Mouse (Mus musculus) intestine, postnatal 0 days (tissue): ENCODE measurements around the gene Pcdh7. TPM values are rescaled to one million over a fixed set of nuclear protein-coding genes. Genes with fewer than 3 reads are reported as not detected.

Experiments
- ATAC-seq: fragments of 200-750 bp; cut with Nextera tagmentation; 2 replicates; pipeline ENCODE4 v1.8.0; 2017; ENCODE audit warnings: mild to moderate bottlenecking, moderate TSS enrichment, moderate library complexity
- H3K27ac ChIP-seq: fragments of 300-500 bp; sonication (generic); 2 replicates; pipeline ENCODE4 v1.5.1; 2014; ENCODE audit warnings: mild to moderate bottlenecking, low read depth, low read length, moderate library complexity
- H3K27me3 ChIP-seq: fragments of 300-500 bp; sonication (generic); replicated peaks from 2 replicates; pipeline ENCODE4 v1.6.1; 2014; ENCODE audit warnings: low read length, mixed read lengths; ENCODE audit not compliant: control insufficient read depth, insufficient read depth
- H3K36me3 ChIP-seq: fragments of 300-500 bp; sonication (generic); 2 replicates; pipeline ENCODE4 v1.6.1; 2014; ENCODE audit warnings: mild to moderate bottlenecking, moderate library complexity; ENCODE audit not compliant: control insufficient read depth, insufficient read depth
- H3K4me1 ChIP-seq: fragments of 300-500 bp; sonication (generic); replicated peaks from 2 replicates; pipeline ENCODE4 v1.6.1; 2014; ENCODE audit warnings: antibody characterized with exemption, low read length, mixed read lengths; ENCODE audit not compliant: control insufficient read depth, insufficient read depth
- H3K4me2 ChIP-seq: fragments of 300-500 bp; sonication (generic); replicated peaks from 2 replicates; pipeline ENCODE4 v1.6.1; 2014; ENCODE audit warnings: low read depth, mild to moderate bottlenecking, moderate library complexity
- H3K4me3 ChIP-seq: fragments of 300-500 bp; sonication (generic); 2 replicates; pipeline ENCODE4 v1.5.1; 2014; ENCODE audit warnings: low read depth, low read length
- H3K9ac ChIP-seq: fragments of 300-500 bp; sonication (generic); 2 replicates; pipeline ENCODE4 v1.6.1; 2014; ENCODE audit warnings: mild to moderate bottlenecking, low read depth, low read length
- H3K9me3 ChIP-seq: fragments of 300-500 bp; sonication (generic); 2 replicates; pipeline ENCODE4 v1.6.1; 2016; ENCODE audit warnings: mixed run types; ENCODE audit not compliant: control insufficient read depth
- CTCF ChIP-seq: sonication (generic); IDR thresholded peaks from 2 replicates; pipeline ENCODE4 v1.5.1; 2016; ENCODE audit warnings: low read depth, mild to moderate bottlenecking, control low read depth, antibody characterized with exemption, moderate library complexity
- WGBS: fragments of 180-500 bp; shearing (Covaris S2); extraction: QIAGEN DNeasy Blood & Tissue Kit; methylation state at CpG from one replicate; pipeline ENCODE4 v1.1.7; 2014; 5-methylcytosine and 5-hydroxymethylcytosine counted together
- polyA plus RNA-seq: library from polyadenylated mRNA; unstranded; fragments of >200 nt; fragmentation: Nextera tagmentation; extraction: Ambion mirVana; gene quantifications from 2 replicates; pipeline ENCODE4 v1.2.1, GENCODE M21; 2015

The Pcdh7 gene
- polyA plus RNA-seq, 1 experiment from 2014 or later, result 3.8 TPM

GRCm38 (mm10) chr5:57803890-57804289, 86.1 kb downstream of the Pcdh7 start:
- ATAC-seq, result no peak
- H3K4me2 ChIP-seq, result no peak overlapping the region
- 91% methylated on average over 5 of the region's 5 CpGs for WGBS

DNA sequence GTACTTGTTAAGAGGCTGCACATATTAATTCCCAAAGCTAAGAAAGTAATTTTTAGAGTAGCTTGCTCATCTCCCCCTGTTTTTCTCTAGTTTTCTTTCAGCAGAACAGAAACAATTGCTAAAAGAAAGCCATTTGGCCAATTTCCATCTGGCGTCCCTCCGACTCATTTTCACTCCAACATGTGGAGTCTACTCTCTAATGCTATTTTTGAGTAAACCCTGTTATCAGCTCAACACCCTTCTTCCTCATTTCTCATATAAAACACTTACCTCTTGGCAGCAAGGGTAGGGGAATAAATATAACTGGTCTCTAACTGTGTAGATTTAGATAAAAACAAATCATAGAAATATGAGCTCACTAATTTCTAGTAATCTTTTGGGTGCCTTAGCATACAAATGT, 89.6 kb downstream of the Pcdh7 start:
- H3K27ac ChIP-seq, result no peak overlapping the region
- H3K4me3 ChIP-seq, result no peak overlapping the region
- no peaks in the 10 kb centered on the region for H3K9me3 ChIP-seq
- no peaks in the 10 kb centered on the region for H3K36me3 ChIP-seq
- H3K9ac ChIP-seq, result no peak overlapping the region
- H3K4me1 ChIP-seq, result no peaks in the 10 kb centered on the region
- H3K4me2 ChIP-seq, result no peak overlapping the region
- ATAC-seq, result no peak
- TF ChIP-seq CTCF, result no peak
- H3K27me3 ChIP-seq, result no peaks in the 10 kb centered on the region
- WGBS, result 57% methylated on average over 2 of the region's 2 CpGs

More at GRCm38 (mm10) chr5:57803890-57804289, 86.1 kb downstream of the Pcdh7 start:
- H3K27ac ChIP-seq, result no peak overlapping the region
- no peaks in the 10 kb centered on the region for H3K4me1 ChIP-seq
- no peak for TF ChIP-seq CTCF
- no peaks in the 10 kb centered on the region for H3K36me3 ChIP-seq
- H3K4me3 ChIP-seq, result no peak overlapping the region
- no peak overlapping the region for H3K9ac ChIP-seq
- no peaks in the 10 kb centered on the region for H3K9me3 ChIP-seq
- no peaks in the 10 kb centered on the region for H3K27me3 ChIP-seq

DNA sequence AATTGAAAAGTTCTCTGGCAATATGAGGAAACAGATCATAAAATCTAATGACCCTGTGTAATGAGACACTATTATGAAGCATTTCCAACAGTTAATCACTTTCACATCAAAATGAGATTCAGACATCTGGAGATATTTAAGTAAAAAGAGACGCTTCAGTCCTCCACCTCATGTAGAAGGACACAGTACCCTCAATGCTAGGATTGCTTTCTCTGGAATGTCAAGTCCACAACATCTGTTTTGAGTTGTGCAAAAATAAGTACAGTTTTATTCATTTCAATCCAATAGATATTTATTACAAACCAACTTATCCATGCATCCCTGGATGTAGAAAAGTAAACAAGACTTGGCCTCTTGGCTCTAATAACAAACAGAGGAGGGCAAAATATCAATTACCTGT, 92.9 kb downstream of the Pcdh7 start:
- 85% methylated on average over 1 of the region's 1 CpGs for WGBS
- Histone ChIP-seq H3K9me3 (no peaks in the 10 kb centered on the region), H3K4me3 (no peak overlapping the region), H3K9ac (no peak overlapping the region), H3K27ac (no peak overlapping the region), H3K27me3 (no peaks in the 10 kb centered on the region), H3K4me1 (no peaks in the 10 kb centered on the region), H3K36me3 (no peaks in the 10 kb centered on the region), H3K4me2 (no peak overlapping the region)
- ATAC-seq, result no peak
- TF ChIP-seq CTCF, result no peak

DNA sequence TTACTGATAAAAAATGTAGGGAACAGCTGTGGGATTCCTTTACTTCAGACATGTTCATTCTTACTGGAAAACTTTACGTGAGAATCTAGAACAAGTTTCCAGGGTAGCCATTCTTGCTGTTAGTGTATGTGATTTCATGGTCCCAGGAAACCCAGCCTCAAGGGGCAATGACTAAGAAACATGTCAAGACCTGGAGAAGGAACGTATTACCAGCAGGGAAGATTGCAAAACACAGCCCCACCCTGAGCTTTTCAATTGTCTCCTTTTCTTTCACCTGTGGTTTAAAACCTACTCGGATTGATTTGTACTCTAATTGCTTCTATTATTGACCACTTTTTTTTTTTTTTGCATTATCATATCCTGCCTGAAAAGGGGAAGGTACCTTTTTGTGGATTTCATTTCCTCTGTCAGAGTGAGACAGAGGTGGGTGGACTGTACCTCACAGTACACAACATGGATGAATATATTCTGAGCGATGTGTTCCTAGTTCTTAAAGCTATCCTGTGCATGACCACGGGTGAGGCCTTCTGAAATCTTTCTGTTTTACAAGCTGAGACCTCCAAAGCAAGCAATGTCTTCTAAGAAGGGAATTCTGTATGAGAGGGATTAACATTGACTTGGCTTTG, 98.3 kb downstream of the Pcdh7 start:
- no peak overlapping the region for H3K27ac ChIP-seq
- 66% methylated on average over 5 of the region's 5 CpGs for WGBS

GRCm38 (mm10) chr5:57819788-57820187, 102.0 kb downstream of the Pcdh7 start:
- ATAC-seq, result no peak
- Histone ChIP-seq H3K9me3 (no peaks in the 10 kb centered on the region), H3K4me2 (no peak overlapping the region), H3K27ac (no peak overlapping the region), H3K4me1 (no peaks in the 10 kb centered on the region), H3K9ac (no peak overlapping the region), H3K4me3 (no peak overlapping the region), H3K27me3 (no peaks in the 10 kb centered on the region), H3K36me3 (no peaks in the 10 kb centered on the region)
- TF ChIP-seq CTCF, result no peak
- 83% methylated on average over 2 of the region's 2 CpGs for WGBS

More for the DNA sequence above, 98.3 kb downstream of the Pcdh7 start:
- no peak overlapping the region for H3K4me2 ChIP-seq
- H3K9me3 ChIP-seq, result no peaks in the 10 kb centered on the region
- no peak for ATAC-seq
- no peak for TF ChIP-seq CTCF
- no peak overlapping the region for H3K9ac ChIP-seq
- H3K4me3 ChIP-seq, result no peak overlapping the region
- no peaks in the 10 kb centered on the region for H3K27me3 ChIP-seq
- no peaks in the 10 kb centered on the region for H3K36me3 ChIP-seq
- H3K4me1 ChIP-seq, result no peaks in the 10 kb centered on the region

GRCm38 (mm10) chr5:57821099-57821498, 103.3 kb downstream of the Pcdh7 start:
- Histone ChIP-seq H3K4me3 (no peak overlapping the region), H3K27me3 (no peaks in the 10 kb centered on the region), H3K9me3 (no peaks in the 10 kb centered on the region), H3K4me1 (no peaks in the 10 kb centered on the region), H3K27ac (no peak overlapping the region), H3K9ac (no peak overlapping the region), H3K4me2 (no peak overlapping the region), H3K36me3 (no peaks in the 10 kb centered on the region)
- WGBS, result 88% methylated on average over 8 of the region's 8 CpGs
- ATAC-seq, result no peak
- no peak for TF ChIP-seq CTCF

DNA sequence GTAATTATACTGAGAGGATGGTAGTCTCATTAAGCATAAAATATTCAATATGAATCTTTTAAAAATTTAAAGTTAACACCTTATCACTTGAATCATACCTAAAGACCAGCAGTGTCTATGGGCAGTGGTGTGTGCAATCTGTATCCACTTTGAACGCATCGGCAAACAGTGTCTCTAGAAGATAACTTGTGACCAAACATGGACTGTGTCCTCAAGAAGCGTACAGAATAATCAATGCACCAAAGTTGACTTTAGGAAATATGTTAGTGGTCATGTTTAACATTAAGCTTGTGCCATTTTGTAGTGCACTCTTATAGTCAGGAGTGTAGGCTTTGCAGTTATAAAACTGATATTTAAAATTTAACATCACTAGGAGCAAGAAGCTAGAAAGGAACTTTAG, 110.7 kb downstream of the Pcdh7 start:
- TF ChIP-seq CTCF, result no peak
- no peak overlapping the region for H3K27ac ChIP-seq
- 76% methylated on average over 3 of the region's 3 CpGs for WGBS

More for the DNA sequence above, 110.7 kb downstream of the Pcdh7 start:
- Histone ChIP-seq H3K9ac (no peak overlapping the region), H3K9me3 (no peaks in the 10 kb centered on the region), H3K27me3 (no peaks in the 10 kb centered on the region), H3K4me3 (no peak overlapping the region), H3K36me3 (no peaks in the 10 kb centered on the region), H3K4me1 (no peaks in the 10 kb centered on the region), H3K4me2 (no peak overlapping the region)
- ATAC-seq, result no peak
